Mouse (Mus musculus): Measurements from ENCODE around the gene Cplx3. TPM values are rescaled to one million over a fixed set of nuclear protein-coding genes. Genes with fewer than 3 reads are reported as not detected.

Cplx3 gene
- total and polyA plus RNA-seq, 2 experiments from 2014 or later, result 0.07 TPM; not detected in 1

DNA sequence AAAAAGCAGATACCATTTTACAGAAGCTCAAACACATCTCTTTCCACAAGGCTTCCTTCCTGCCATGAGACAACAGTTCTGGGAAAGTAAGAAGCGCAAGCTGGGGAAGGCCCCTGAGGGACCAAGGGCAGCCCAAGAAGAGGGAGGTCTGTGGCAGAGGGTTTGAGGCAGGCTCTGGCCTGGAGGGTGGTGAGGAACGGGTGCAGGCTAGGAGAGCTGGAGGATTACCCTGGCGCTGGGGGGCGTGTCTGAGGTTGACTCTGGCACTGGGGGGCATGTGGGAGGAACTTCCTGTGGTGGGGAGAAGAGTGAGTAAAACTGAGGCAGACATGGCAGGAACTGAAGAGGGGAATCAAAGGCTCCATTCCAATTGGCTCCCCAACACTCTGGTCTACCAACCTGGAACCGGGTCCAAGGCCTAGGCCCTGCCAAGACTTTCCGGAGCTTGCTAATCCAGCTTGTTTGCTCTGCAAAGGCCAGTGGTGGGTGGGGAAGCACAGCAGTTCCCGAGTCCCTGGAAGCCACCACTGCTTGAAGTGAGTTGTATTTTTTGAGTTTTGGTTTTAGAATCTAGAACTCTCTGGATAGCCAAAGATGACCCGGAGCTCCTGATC, 11.6 kb upstream of the Cplx3 start:
- no peak for DNase-seq (ENCODE audit: low spot score)
- Histone ChIP-seq H3K4me2 (ENCODE audit: low read depth, low read length) (no peak overlapping the region), H3K9ac (replicated peaks; ENCODE audit: low read depth, low read length) (no peak overlapping the region), H3K4me3 (ENCODE audit: low read depth, low read length) (no peak overlapping the region), H3K27me3 (ENCODE audit: control insufficient read depth, insufficient read depth, low read length) (no peaks in the 10 kb centered on the region), H3K36me3 (replicated peaks; ENCODE audit: control insufficient read depth, insufficient read depth, low read length) (no peaks in the 10 kb centered on the region), H3K27ac (ENCODE audit: low read depth) (no peak overlapping the region), H3K4me1 (ENCODE audit: control insufficient read depth, insufficient read depth) (0 out of 2 replicates have a peak, but pooled peaks cover 4% of the 10 kb centered on the region), H3K9me3 (replicated peaks; ENCODE audit: control insufficient read depth, low read length) (no peaks in the 10 kb centered on the region)
- no peak for TF ChIP-seq CTCF (IDR thresholded peaks at IDR 0.05; ENCODE audit: low read depth)
- no peak for ATAC-seq (ENCODE audit: insufficient read depth, low read depth)
- WGBS, result 72% methylated on average over 8 of the region's 8 CpGs

DNA sequence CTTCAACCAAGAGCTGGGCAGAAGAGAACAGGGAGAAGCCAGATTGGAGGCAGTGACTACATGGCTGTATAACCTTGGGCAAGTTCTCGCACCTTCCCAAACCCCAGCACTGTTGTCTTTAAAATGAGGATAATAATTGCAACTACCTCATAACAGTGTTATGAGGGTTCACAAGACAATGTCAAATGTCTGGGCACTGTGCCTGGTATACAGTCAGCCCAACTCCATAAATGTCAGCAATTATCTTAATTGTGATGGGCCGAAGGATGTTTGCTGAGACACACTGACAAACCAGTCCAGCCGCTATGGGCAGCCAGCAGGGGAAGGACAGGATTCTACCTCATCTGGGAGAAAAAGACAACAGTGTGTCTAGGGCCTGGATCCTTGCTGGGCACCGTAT, 8.7 kb upstream of the Cplx3 start:
- DNase-seq (ENCODE audit: low spot score), result no peak
- 0 out of 2 replicates have a peak overlapping the region, but pooled peaks have one; percentile 41 for H3K27ac ChIP-seq (ENCODE audit: low read depth)
- H3K9ac ChIP-seq (replicated peaks; ENCODE audit: low read depth, low read length), result no peak overlapping the region
- 44% methylated on average over 4 of the region's 4 CpGs for WGBS
- no peaks in the 10 kb centered on the region for H3K36me3 ChIP-seq (replicated peaks; ENCODE audit: control insufficient read depth, insufficient read depth, low read length)
- no peak overlapping the region for H3K4me2 ChIP-seq (ENCODE audit: low read depth, low read length)
- no peaks in the 10 kb centered on the region for H3K27me3 ChIP-seq (ENCODE audit: control insufficient read depth, insufficient read depth, low read length)
- H3K4me1 ChIP-seq (ENCODE audit: control insufficient read depth, insufficient read depth), result 0 out of 2 replicates have a peak, but pooled peaks cover 4% of the 10 kb centered on the region
- peak; percentile 24; the same call in 1 of the 2 replicates for ATAC-seq (ENCODE audit: insufficient read depth, low read depth)
- no peaks in the 10 kb centered on the region for H3K9me3 ChIP-seq (replicated peaks; ENCODE audit: control insufficient read depth, low read length)
- no peak overlapping the region for H3K4me3 ChIP-seq (ENCODE audit: low read depth, low read length)
- TF ChIP-seq EP300 (IDR thresholded peaks at IDR 0.05; ENCODE audit: low read depth), result no peak
- TF ChIP-seq CTCF (IDR thresholded peaks at IDR 0.05; ENCODE audit: low read depth), result no peak

DNA sequence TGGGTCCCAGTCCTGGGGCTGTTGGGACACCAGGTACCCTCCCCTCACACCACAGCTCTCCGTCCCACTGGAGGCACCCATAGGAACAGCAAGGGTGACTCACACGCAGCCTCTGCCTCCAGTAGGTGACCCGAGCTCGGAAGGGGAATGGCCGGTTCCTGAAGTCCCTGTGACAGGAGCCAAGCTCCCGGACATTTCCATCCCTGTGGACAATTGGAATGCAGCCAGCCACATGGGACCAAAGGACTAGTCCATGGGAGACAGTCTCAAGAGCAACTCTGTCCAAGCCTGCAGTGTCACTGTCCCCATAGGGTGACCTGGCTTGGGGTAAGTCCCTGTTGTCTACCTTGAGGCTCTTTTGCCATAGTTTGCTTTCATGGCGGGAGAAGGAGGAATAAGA, 7.9 kb upstream of the Cplx3 start:
- no peaks in the 10 kb centered on the region for H3K9me3 ChIP-seq (replicated peaks; ENCODE audit: control insufficient read depth, low read length)
- no peak overlapping the region for H3K4me3 ChIP-seq (ENCODE audit: low read depth, low read length)
- no peak overlapping the region for H3K4me2 ChIP-seq (ENCODE audit: low read depth, low read length)
- ATAC-seq (ENCODE audit: insufficient read depth, low read depth), result no peak
- no peaks in the 10 kb centered on the region for H3K27me3 ChIP-seq (ENCODE audit: control insufficient read depth, insufficient read depth, low read length)
- 62% methylated on average over 7 of the region's 7 CpGs for WGBS
- no peak for DNase-seq (ENCODE audit: low spot score)
- no peak for TF ChIP-seq CTCF (IDR thresholded peaks at IDR 0.05; ENCODE audit: low read depth)
- no peak for TF ChIP-seq EP300 (IDR thresholded peaks at IDR 0.05; ENCODE audit: low read depth)
- 0 out of 2 replicates have a peak, but pooled peaks cover 4% of the 10 kb centered on the region for H3K4me1 ChIP-seq (ENCODE audit: control insufficient read depth, insufficient read depth)
- no peaks in the 10 kb centered on the region for H3K36me3 ChIP-seq (replicated peaks; ENCODE audit: control insufficient read depth, insufficient read depth, low read length)
- no peak overlapping the region for H3K9ac ChIP-seq (replicated peaks; ENCODE audit: low read depth, low read length)
- H3K27ac ChIP-seq (ENCODE audit: low read depth), result no peak overlapping the region

DNA sequence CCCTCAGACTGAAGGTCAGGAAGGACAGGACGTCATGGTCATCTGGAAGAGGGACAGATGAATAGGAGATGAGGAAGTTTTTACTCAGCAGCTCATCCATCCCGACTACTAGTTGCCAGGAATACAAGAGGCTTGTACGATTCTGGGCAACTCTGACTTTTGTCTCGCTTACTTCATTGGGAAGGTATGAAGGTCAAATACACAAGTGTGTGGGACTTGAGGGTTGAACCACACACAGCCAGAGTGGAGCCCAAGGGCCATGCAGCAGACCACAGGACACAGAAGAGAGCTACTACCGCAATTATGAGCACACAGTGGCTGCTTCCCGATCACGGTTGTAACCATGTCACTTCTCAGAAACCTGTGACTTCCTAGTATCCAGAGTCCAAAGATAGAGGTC, 6.5 kb upstream of the Cplx3 start:
- WGBS, result 44% methylated on average over 7 of the region's 7 CpGs
- Histone ChIP-seq H3K27me3 (ENCODE audit: control insufficient read depth, insufficient read depth, low read length) (peaks cover 6% of the 10 kb centered on the region; the same call in 1 of the 2 replicates), H3K9me3 (replicated peaks; ENCODE audit: control insufficient read depth, low read length) (no peaks in the 10 kb centered on the region), H3K4me2 (ENCODE audit: low read depth, low read length) (no peak overlapping the region), H3K4me3 (ENCODE audit: low read depth, low read length) (no peak overlapping the region), H3K9ac (replicated peaks; ENCODE audit: low read depth, low read length) (no peak overlapping the region), H3K36me3 (replicated peaks; ENCODE audit: control insufficient read depth, insufficient read depth, low read length) (no peaks in the 10 kb centered on the region), H3K4me1 (ENCODE audit: control insufficient read depth, insufficient read depth) (0 out of 2 replicates have a peak, but pooled peaks cover 4% of the 10 kb centered on the region), H3K27ac (ENCODE audit: low read depth) (no peak overlapping the region)
- no peak for TF ChIP-seq CTCF (IDR thresholded peaks at IDR 0.05; ENCODE audit: low read depth)
- DNase-seq (ENCODE audit: low spot score), result no peak
- ATAC-seq (ENCODE audit: insufficient read depth, low read depth), result peak; percentile 55; the same call in 1 of the 2 replicates

DNA sequence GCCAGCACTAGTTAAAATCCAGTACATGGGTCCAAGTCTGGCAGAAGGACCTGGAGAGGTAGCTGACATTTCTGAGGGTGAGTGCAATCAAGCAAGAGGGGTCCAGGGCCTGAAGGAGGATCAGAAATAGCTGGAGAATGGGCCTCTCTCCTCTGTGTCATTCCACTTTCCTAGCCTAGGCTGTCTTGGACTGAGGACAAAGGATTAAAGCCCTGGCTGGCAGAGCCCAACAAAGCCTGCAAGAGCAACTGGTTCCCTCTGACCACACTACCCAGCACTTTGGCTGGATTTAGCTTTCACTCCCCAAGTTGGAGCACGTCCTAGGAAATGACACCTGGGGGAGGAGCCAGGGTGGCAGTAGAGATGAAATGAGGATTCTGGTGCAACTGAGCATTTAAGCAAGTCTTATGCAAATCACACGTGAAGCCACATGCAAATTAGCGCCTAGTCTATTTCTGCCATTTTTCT, 4.3 kb upstream of the Cplx3 start:
- Histone ChIP-seq H3K4me1 (ENCODE audit: control insufficient read depth, insufficient read depth) (0 out of 2 replicates have a peak, but pooled peaks cover 4% of the 10 kb centered on the region), H3K27me3 (ENCODE audit: control insufficient read depth, insufficient read depth, low read length) (peaks cover 24% of the 10 kb centered on the region), H3K9ac (replicated peaks; ENCODE audit: low read depth, low read length) (no peak overlapping the region), H3K36me3 (replicated peaks; ENCODE audit: control insufficient read depth, insufficient read depth, low read length) (no peaks in the 10 kb centered on the region), H3K9me3 (replicated peaks; ENCODE audit: control insufficient read depth, low read length) (no peaks in the 10 kb centered on the region), H3K4me3 (ENCODE audit: low read depth, low read length) (no peak overlapping the region), H3K4me2 (ENCODE audit: low read depth, low read length) (no peak overlapping the region), H3K27ac (ENCODE audit: low read depth) (no peak overlapping the region)
- TF ChIP-seq CTCF (IDR thresholded peaks at IDR 0.05; ENCODE audit: low read depth) (no peak), EP300 (IDR thresholded peaks at IDR 0.05; ENCODE audit: low read depth) (no peak)
- WGBS, result 49% methylated on average over 3 of the region's 3 CpGs
- ATAC-seq (ENCODE audit: insufficient read depth, low read depth) (no peak), DNase-seq (ENCODE audit: low spot score) (no peak)

DNA sequence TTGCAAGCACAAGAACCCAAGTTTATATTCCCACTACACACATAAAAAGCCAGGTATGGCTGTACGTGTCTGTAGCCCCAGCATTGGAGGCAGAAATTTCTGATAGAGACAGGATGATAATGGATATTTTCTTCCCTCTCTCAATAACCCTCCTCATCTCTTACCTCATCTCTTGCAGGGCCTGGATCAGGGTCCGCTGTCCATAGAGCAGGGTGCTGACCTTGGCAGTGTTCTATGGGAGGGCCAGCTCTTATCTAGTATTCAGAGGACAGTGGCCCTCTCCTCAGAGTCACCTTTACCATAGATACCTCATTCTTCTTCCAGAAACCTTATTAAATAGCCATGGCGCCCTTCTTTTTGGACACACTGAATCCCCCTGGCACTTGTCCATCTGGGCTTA, 3.7 kb upstream of the Cplx3 start:
- H3K4me2 ChIP-seq (ENCODE audit: low read depth, low read length), result no peak overlapping the region

More for the DNA sequence above, 3.7 kb upstream of the Cplx3 start:
- H3K9ac ChIP-seq (replicated peaks; ENCODE audit: low read depth, low read length), result no peak overlapping the region
- ATAC-seq (ENCODE audit: insufficient read depth, low read depth) (no peak), DNase-seq (ENCODE audit: low spot score) (no peak)
- 52% methylated on average over 3 of the region's 3 CpGs for WGBS
- no peaks in the 10 kb centered on the region for H3K36me3 ChIP-seq (replicated peaks; ENCODE audit: control insufficient read depth, insufficient read depth, low read length)
- no peaks in the 10 kb centered on the region for H3K9me3 ChIP-seq (replicated peaks; ENCODE audit: control insufficient read depth, low read length)
- peaks cover 30% of the 10 kb centered on the region for H3K27me3 ChIP-seq (ENCODE audit: control insufficient read depth, insufficient read depth, low read length)
- 0 out of 2 replicates have a peak, but pooled peaks cover under 1% of the 10 kb centered on the region for H3K4me1 ChIP-seq (ENCODE audit: control insufficient read depth, insufficient read depth)
- no peak overlapping the region for H3K27ac ChIP-seq (ENCODE audit: low read depth)
- TF ChIP-seq CTCF (IDR thresholded peaks at IDR 0.05; ENCODE audit: low read depth) (no peak), EP300 (IDR thresholded peaks at IDR 0.05; ENCODE audit: low read depth) (no peak)
- H3K4me3 ChIP-seq (ENCODE audit: low read depth, low read length), result no peak overlapping the region
